Mouse (Mus musculus): Measurements from ENCODE around the gene Ranbp2. TPM values are rescaled to one million over a fixed set of nuclear protein-coding genes. Genes with fewer than 3 reads are reported as not detected.

Gene Ranbp2
- polyA plus RNA-seq, 1 experiment from 2014 or later = 28.8 TPM

- ATAC-seq (ENCODE audit: insufficient read depth, low FRiP score, low TSS enrichment) (no peak), DNase-seq (ENCODE audit: low spot score) (no peak)
- Histone ChIP-seq H3K9ac (ENCODE audit: low read length) (no peak overlapping the region), H3K4me3 (ENCODE audit: low read depth, low read length) (no peak overlapping the region), H3K27ac (ENCODE audit: low read depth, low read length) (no peak overlapping the region), H3K36me3 (ENCODE audit: control insufficient read depth, insufficient read depth, low read length) (peaks cover 5% of the 10 kb centered on the region), H3K27me3 (ENCODE audit: control insufficient read depth, insufficient read depth, low read length) (no peaks in the 10 kb centered on the region), H3K4me1 (ENCODE audit: control insufficient read depth, insufficient read depth, low read length) (no peaks in the 10 kb centered on the region), H3K9me3 (ENCODE audit: control insufficient read depth, low read length) (no peaks in the 10 kb centered on the region), H3K4me2 (ENCODE audit: low read depth) (no peak overlapping the region)
- WGBS = 91% methylated on average over 5 of the region's 5 CpGs
These were observed 30.5 kb downstream of the Ranbp2 start for GRCm38 (mm10) chr10:58477086-58477755.

DNA sequence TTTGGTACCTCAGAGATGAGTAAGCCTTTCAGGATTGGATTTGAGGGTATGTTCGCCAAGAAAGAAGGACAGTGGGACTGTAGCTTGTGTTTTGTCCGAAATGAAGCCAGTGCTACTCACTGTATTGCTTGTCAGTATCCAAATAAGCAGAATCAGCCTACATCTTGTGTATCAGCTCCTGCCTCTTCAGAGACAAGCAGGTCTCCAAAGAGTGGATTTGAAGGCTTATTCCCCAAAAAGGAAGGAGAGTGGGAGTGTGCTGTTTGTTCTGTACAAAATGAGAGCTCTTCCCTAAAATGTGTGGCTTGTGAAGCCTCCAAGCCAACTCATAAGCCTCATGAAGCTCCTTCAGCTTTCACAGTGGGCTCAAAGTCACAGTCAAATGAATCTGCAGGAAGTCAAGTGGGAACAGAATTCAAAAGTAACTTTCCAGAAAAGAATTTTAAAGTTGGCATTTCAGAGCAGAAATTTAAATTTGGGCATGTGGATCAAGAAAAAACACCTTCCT is 31.4 kb downstream of the Ranbp2 start:
- DNase-seq (ENCODE audit: low spot score) = no peak
- Histone ChIP-seq H3K9ac (ENCODE audit: low read length) (no peak overlapping the region), H3K4me3 (ENCODE audit: low read depth, low read length) (no peak overlapping the region), H3K27ac (ENCODE audit: low read depth, low read length) (no peak overlapping the region), H3K4me2 (ENCODE audit: low read depth) (no peak overlapping the region), H3K4me1 (ENCODE audit: control insufficient read depth, insufficient read depth, low read length) (no peaks in the 10 kb centered on the region), H3K27me3 (ENCODE audit: control insufficient read depth, insufficient read depth, low read length) (no peaks in the 10 kb centered on the region), H3K9me3 (ENCODE audit: control insufficient read depth, low read length) (no peaks in the 10 kb centered on the region), H3K36me3 (ENCODE audit: control insufficient read depth, insufficient read depth, low read length) (peaks cover 5% of the 10 kb centered on the region)
- no peak for ATAC-seq (ENCODE audit: insufficient read depth, low FRiP score, low TSS enrichment)
- 96% methylated on average over 2 of the region's 2 CpGs for WGBS

DNA sequence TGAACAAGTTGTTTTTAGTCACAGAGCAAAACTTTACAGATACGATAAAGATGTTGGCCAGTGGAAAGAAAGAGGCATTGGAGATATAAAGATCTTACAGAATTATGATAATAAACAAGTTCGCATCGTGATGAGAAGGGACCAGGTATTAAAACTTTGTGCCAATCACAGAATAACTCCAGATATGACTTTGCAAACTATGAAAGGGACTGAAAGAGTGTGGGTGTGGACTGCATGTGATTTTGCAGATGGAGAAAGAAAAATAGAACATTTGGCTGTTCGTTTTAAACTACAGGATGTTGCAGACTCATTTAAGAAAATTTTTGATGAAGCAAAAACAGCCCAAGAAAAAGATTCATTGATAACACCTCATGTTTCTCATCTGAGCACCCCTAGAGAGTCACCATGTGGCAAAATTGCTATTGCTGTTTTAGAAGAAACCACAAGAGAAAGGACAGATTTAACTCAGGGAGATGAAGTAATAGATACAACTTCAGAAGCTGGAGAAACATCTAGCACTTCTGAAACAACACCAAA is 33.3 kb downstream of the Ranbp2 start:
- no peak overlapping the region for H3K9ac ChIP-seq (ENCODE audit: low read length)
- 93% methylated on average over 4 of the region's 4 CpGs for WGBS

GRCm38 (mm10) chr10:58491031-58491430 is 44.3 kb downstream of the Ranbp2 start:
- no peak overlapping the region for H3K4me2 ChIP-seq (ENCODE audit: low read depth)
- H3K27ac ChIP-seq (ENCODE audit: low read depth, low read length) = no peak overlapping the region
- H3K4me3 ChIP-seq (ENCODE audit: low read depth, low read length) = no peak overlapping the region
- WGBS = 96% methylated on average over 5 of the region's 5 CpGs
- no peaks in the 10 kb centered on the region for H3K27me3 ChIP-seq (ENCODE audit: control insufficient read depth, insufficient read depth, low read length)
- no peaks in the 10 kb centered on the region for H3K9me3 ChIP-seq (ENCODE audit: control insufficient read depth, low read length)
- ATAC-seq (ENCODE audit: insufficient read depth, low FRiP score, low TSS enrichment) (no peak), DNase-seq (ENCODE audit: low spot score) (no peak)
- no peaks in the 10 kb centered on the region for H3K4me1 ChIP-seq (ENCODE audit: control insufficient read depth, insufficient read depth, low read length)
- peaks cover 6% of the 10 kb centered on the region for H3K36me3 ChIP-seq (ENCODE audit: control insufficient read depth, insufficient read depth, low read length)
- no peak overlapping the region for H3K9ac ChIP-seq (ENCODE audit: low read length)

More for the DNA sequence above, 33.3 kb downstream of the Ranbp2 start:
- H3K36me3 ChIP-seq (ENCODE audit: control insufficient read depth, insufficient read depth, low read length) = peaks cover 5% of the 10 kb centered on the region
- no peak overlapping the region for H3K4me3 ChIP-seq (ENCODE audit: low read depth, low read length)
- DNase-seq (ENCODE audit: low spot score) = no peak
- H3K4me1 ChIP-seq (ENCODE audit: control insufficient read depth, insufficient read depth, low read length) = no peaks in the 10 kb centered on the region
- H3K27me3 ChIP-seq (ENCODE audit: control insufficient read depth, insufficient read depth, low read length) = no peaks in the 10 kb centered on the region
- no peak for ATAC-seq (ENCODE audit: insufficient read depth, low FRiP score, low TSS enrichment)
- H3K9me3 ChIP-seq (ENCODE audit: control insufficient read depth, low read length) = no peaks in the 10 kb centered on the region
- H3K27ac ChIP-seq (ENCODE audit: low read depth, low read length) = no peak overlapping the region
- H3K4me2 ChIP-seq (ENCODE audit: low read depth) = no peak overlapping the region

- H3K4me2 ChIP-seq (ENCODE audit: low read depth) = no peak overlapping the region
- H3K36me3 ChIP-seq (ENCODE audit: control insufficient read depth, insufficient read depth, low read length) = peaks cover 3% of the 10 kb centered on the region
- 92% methylated on average over 2 of the region's 2 CpGs for WGBS
- H3K27ac ChIP-seq (ENCODE audit: low read depth, low read length) = no peak overlapping the region
- DNase-seq (ENCODE audit: low spot score) (no peak), ATAC-seq (ENCODE audit: insufficient read depth, low FRiP score, low TSS enrichment) (no peak)
- H3K9ac ChIP-seq (ENCODE audit: low read length) = no peak overlapping the region
- H3K9me3 ChIP-seq (ENCODE audit: control insufficient read depth, low read length) = no peaks in the 10 kb centered on the region
- H3K4me1 ChIP-seq (ENCODE audit: control insufficient read depth, insufficient read depth, low read length) = peaks cover 5% of the 10 kb centered on the region; the same call in 1 of the 2 replicates
- H3K4me3 ChIP-seq (ENCODE audit: low read depth, low read length) = no peak overlapping the region
- H3K27me3 ChIP-seq (ENCODE audit: control insufficient read depth, insufficient read depth, low read length) = no peaks in the 10 kb centered on the region
These were observed 48.9 kb downstream of the Ranbp2 start for GRCm38 (mm10) chr10:58495637-58496036.

DNA sequence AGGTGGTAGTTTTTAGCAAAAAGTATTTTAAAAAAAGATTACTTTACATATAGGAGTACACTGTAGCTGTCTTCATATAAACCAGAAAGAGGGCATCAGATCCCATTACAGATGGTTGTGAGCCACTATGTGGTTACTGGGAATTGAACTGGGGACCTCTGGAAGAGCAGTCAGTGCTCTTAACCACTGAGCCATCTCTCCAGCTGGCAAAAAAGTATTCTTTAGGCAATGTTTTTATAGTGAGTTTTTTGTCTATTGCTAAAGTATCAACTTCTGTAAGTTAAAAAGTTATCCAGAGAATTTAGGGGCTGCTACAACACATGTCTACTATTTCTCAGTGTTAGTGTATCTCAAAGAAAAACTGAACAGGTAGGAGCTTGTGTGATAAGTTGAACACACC is 50.0 kb downstream of the Ranbp2 start:
- peaks cover 5% of the 10 kb centered on the region; the same call in 1 of the 2 replicates for H3K4me1 ChIP-seq (ENCODE audit: control insufficient read depth, insufficient read depth, low read length)
- peak overlapping the region; percentile 46 for H3K4me2 ChIP-seq (ENCODE audit: low read depth)
- no peaks in the 10 kb centered on the region for H3K27me3 ChIP-seq (ENCODE audit: control insufficient read depth, insufficient read depth, low read length)

DNA sequence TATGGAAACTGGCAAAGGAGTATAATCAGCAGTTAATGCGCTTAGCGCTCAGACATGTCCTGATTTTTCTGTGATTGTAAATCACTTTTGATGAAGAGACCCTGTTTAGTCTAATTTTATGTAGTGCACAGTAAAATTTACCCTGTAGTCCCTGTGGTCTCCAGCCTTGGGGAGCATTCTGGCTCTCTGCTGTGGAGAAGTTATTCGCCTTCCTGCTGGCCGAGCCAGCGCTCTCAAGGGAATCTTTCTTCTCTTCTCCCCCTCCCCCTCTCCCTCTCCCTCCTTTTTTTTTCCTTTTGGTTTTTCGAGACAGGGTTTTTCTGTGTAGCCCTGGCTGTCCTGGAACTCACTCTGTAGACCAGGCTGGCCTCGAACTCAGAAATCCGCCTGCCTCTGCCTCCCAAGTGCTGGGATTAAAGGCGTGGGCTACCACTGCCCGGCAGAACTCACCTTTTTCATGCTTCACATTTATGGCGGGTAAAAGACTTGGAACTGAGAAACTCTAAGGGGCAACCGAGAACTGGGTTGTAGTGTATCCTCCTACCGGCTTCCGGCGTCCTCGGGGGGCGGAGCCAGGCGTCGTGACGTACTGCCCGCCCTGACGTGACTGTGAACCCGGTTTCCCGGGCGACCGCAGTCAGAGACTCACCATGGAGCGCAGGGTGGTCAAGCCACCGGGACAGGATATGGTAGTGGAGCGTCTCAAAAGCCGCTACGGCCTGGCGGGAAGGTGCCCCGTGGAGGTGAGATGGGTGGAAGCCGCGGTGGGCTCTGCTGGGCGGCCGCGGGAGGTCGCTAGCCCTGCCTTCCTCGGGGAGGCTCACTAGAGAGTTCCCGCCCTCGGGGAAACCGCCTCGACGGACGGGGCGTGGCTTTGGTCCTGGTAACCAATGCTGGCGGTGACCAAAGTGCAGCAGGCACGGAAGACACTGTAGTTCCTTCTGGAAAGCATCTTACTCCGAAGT is 50.9 kb downstream of the Ranbp2 start, which contains the start of gene Ccdc138:
Ccdc138 (plus strand) TSS at position 629 of the 965 bp plus-strand sequence.
- Histone ChIP-seq H3K9me3 (ENCODE audit: control insufficient read depth, low read length) (no peaks in the 10 kb centered on the region), H3K4me1 (ENCODE audit: control insufficient read depth, insufficient read depth, low read length) (peaks cover 5% of the 10 kb centered on the region; the same call in 1 of the 2 replicates), H3K36me3 (ENCODE audit: control insufficient read depth, insufficient read depth, low read length) (peaks cover 3% of the 10 kb centered on the region), H3K4me3 (ENCODE audit: low read depth, low read length) (peak within 1 kb of the TSS; percentile 56), H3K27ac (ENCODE audit: low read depth, low read length) (peak within 1 kb of the TSS; percentile 70; the same call in 1 of the 2 replicates), H3K9ac (ENCODE audit: low read length) (peak within 1 kb of the TSS; percentile 55), H3K27me3 (ENCODE audit: control insufficient read depth, insufficient read depth, low read length) (no peaks in the 10 kb centered on the region), H3K4me2 (ENCODE audit: low read depth) (peak within 1 kb of the TSS; percentile 46)
- ATAC-seq (ENCODE audit: insufficient read depth, low FRiP score, low TSS enrichment) (peak; percentile 98), DNase-seq (ENCODE audit: low spot score) (peak; percentile 93)
- WGBS = 1% methylated on average over 50 of the region's 50 CpGs

More for the DNA sequence above, 50.0 kb downstream of the Ranbp2 start:
- H3K27ac ChIP-seq (ENCODE audit: low read depth, low read length) = no peak overlapping the region
- ATAC-seq (ENCODE audit: insufficient read depth, low FRiP score, low TSS enrichment) (no peak), DNase-seq (ENCODE audit: low spot score) (no peak)
- no peak overlapping the region for H3K4me3 ChIP-seq (ENCODE audit: low read depth, low read length)
- H3K9ac ChIP-seq (ENCODE audit: low read length) = no peak overlapping the region
- peaks cover 3% of the 10 kb centered on the region for H3K36me3 ChIP-seq (ENCODE audit: control insufficient read depth, insufficient read depth, low read length)
- no peaks in the 10 kb centered on the region for H3K9me3 ChIP-seq (ENCODE audit: control insufficient read depth, low read length)

DNA sequence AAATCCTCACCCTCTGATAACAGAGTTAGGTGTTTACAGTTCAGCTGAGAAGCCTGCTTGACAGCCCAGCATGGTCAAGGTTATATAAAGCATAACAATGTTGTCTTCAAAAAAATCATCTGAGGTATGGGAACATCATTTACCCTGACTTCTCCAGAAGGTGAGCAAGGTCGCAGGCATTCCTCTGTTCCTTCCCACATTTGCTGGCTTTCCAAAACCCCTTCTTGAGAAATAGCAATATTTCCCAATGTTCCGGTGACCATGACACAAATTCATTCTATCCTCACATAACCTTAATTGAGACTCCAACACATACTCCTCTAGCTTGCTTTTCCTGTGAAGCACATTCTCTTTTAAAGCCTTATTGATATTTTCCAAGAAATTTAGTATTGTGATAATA is 51.8 kb downstream of the Ranbp2 start:
- Histone ChIP-seq H3K9me3 (ENCODE audit: control insufficient read depth, low read length) (no peaks in the 10 kb centered on the region), H3K4me1 (ENCODE audit: control insufficient read depth, insufficient read depth, low read length) (peaks cover 5% of the 10 kb centered on the region; the same call in 1 of the 2 replicates), H3K27ac (ENCODE audit: low read depth, low read length) (no peak overlapping the region), H3K9ac (ENCODE audit: low read length) (peak overlapping the region; percentile 55; the same call in 1 of the 2 replicates), H3K27me3 (ENCODE audit: control insufficient read depth, insufficient read depth, low read length) (no peaks in the 10 kb centered on the region), H3K4me3 (ENCODE audit: low read depth, low read length) (peak overlapping the region; percentile 56), H3K4me2 (ENCODE audit: low read depth) (peak overlapping the region; percentile 46), H3K36me3 (ENCODE audit: control insufficient read depth, insufficient read depth, low read length) (peaks cover 3% of the 10 kb centered on the region)
- ATAC-seq (ENCODE audit: insufficient read depth, low FRiP score, low TSS enrichment) (no peak), DNase-seq (ENCODE audit: low spot score) (no peak)
- 62% methylated on average over 2 of the region's 2 CpGs for WGBS
